Mouse (Mus musculus): ENCODE measurements around the gene Zfp36l2.

GRCm38 (mm10) chr17:84195835-84196234 is 8.1 kb upstream of the Zfp36l2 start:
- TF ChIP-seq CTCF (IDR thresholded peaks at IDR 0.05; ENCODE audit: insufficient read depth, low read depth, low read length) (no peak), POLR2A (IDR thresholded peaks at IDR 0.05; ENCODE audit: insufficient read depth, low read depth, low read length) (no peak)

All from olfactory bulb, adult 2 months (tissue).